Mouse (Mus musculus) ES-Bruce4 (cell line): ENCODE results near the gene Vgf. TPM values are rescaled to one million over a fixed set of nuclear protein-coding genes. Genes with fewer than 3 reads are reported as not detected.

Experiments used
- H3K27ac ChIP-seq: 2 replicates; pipeline ENCODE4 v1.5.1; 2012; ENCODE audit warnings: low read length, inconsistent platforms; ENCODE audit not compliant: insufficient read depth
- H3K27me3 ChIP-seq: 2 replicates; pipeline ENCODE4 v1.6.1; 2012; ENCODE audit warnings: mild to moderate bottlenecking, low read length, inconsistent platforms; ENCODE audit not compliant: control insufficient read depth, poor library complexity, insufficient read depth, severe bottlenecking
- H3K36me3 ChIP-seq: 2 replicates; pipeline ENCODE4 v1.6.1; 2012; ENCODE audit warnings: inconsistent platforms, mild to moderate bottlenecking, low read length, moderate library complexity; ENCODE audit not compliant: control insufficient read depth, poor library complexity, insufficient read depth, severe bottlenecking
- H3K4me1 ChIP-seq: one replicate; pipeline ENCODE4 v1.8.1; 2011; ENCODE audit warnings: low read length; ENCODE audit not compliant: control insufficient read depth, insufficient read depth
- H3K4me3 ChIP-seq: 2 replicates; pipeline ENCODE4 v1.5.1; 2011; ENCODE audit warnings: low read depth, mild to moderate bottlenecking, low read length
- H3K9ac ChIP-seq: 2 replicates; pipeline ENCODE4 v1.6.1; 2012; ENCODE audit warnings: low read depth, mild to moderate bottlenecking, inconsistent platforms; ENCODE audit not compliant: poor library complexity, severe bottlenecking
- H3K9me3 ChIP-seq: replicated peaks from 2 replicates; pipeline ENCODE4 v1.6.1; 2012; ENCODE audit warnings: mild to moderate bottlenecking, low read length, inconsistent platforms; ENCODE audit not compliant: control insufficient read depth, poor library complexity, insufficient read depth, severe bottlenecking
- CTCF ChIP-seq: IDR thresholded peaks from one replicate; pipeline ENCODE4 v1.8.1; 2011; ENCODE audit warnings: low read depth, low read length
- EP300 ChIP-seq: IDR thresholded peaks from 2 replicates; pipeline ENCODE4 v1.6.1; 2011; ENCODE audit warnings: low read depth, low read length; ENCODE audit not compliant: insufficient read depth
- POLR2A ChIP-seq: IDR thresholded peaks from one replicate; pipeline ENCODE4 v1.8.1; 2011; ENCODE audit warnings: low read length; ENCODE audit not compliant: insufficient read depth
- polyA plus RNA-seq: library from polyadenylated mRNA; stranded (reverse); fragments of >200 nt; gene quantifications from 2 replicates; pipeline ENCODE4 v1.2.4, GENCODE M21; 2011; ENCODE audit warnings: low read depth; ENCODE audit not compliant: missing spikeins, insufficient read depth, insufficient read length

The Vgf gene
- polyA plus RNA-seq, 1 experiment, result 5.7 TPM

- Histone ChIP-seq H3K27ac (peak within 1 kb of the TSS; percentile 66), H3K9me3 (no peaks in the 10 kb centered on the region), H3K4me1 (peaks cover 3% of the 10 kb centered on the region), H3K36me3 (peaks cover 6% of the 10 kb centered on the region; the same call in 1 of the 2 replicates), H3K4me3 (peak within 1 kb of the TSS; percentile 88), H3K9ac (peak within 1 kb of the TSS; percentile 93), H3K27me3 (no peaks in the 10 kb centered on the region)
- no peak for TF ChIP-seq CTCF
- TF ChIP-seq EP300, result no peak
- peak; percentile 65 for TF ChIP-seq POLR2A
These were observed 39.5 kb upstream of the Vgf start, which contains the start of gene Plod3 for GRCm38 (mm10) chr5:136986695-136987137. Plod3 (plus strand) TSS chr5:136987019.

- Histone ChIP-seq H3K36me3 (peaks cover 6% of the 10 kb centered on the region; the same call in 1 of the 2 replicates), H3K4me3 (peak overlapping the region; percentile 85)
These were observed 38.9 kb upstream of the Vgf start for GRCm38 (mm10) chr5:136987138-136987933.

GRCm38 (mm10) chr5:136987934-136988271 lies 38.3 kb upstream of the Vgf start, which contains the start of gene Znhit1:
Znhit1 (minus strand) TSS chr5:136988021.
- H3K36me3 ChIP-seq, result peaks cover 6% of the 10 kb centered on the region; the same call in 1 of the 2 replicates

More at GRCm38 (mm10) chr5:136987138-136987933, 38.9 kb upstream of the Vgf start:
- Histone ChIP-seq H3K27me3 (no peaks in the 10 kb centered on the region), H3K9ac (peak overlapping the region; percentile 93), H3K9me3 (no peaks in the 10 kb centered on the region), H3K27ac (peak overlapping the region; percentile 66), H3K4me1 (peaks cover 3% of the 10 kb centered on the region)
- TF ChIP-seq POLR2A (peak; percentile 51), EP300 (no peak), CTCF (no peak)

GRCm38 (mm10) chr5:136988420-136988819 lies 37.8 kb upstream of the Vgf start:
- no peaks in the 10 kb centered on the region for H3K9me3 ChIP-seq
- no peak overlapping the region for H3K27ac ChIP-seq
- no peaks in the 10 kb centered on the region for H3K27me3 ChIP-seq
- H3K4me3 ChIP-seq, result no peak overlapping the region
- peaks cover 3% of the 10 kb centered on the region for H3K4me1 ChIP-seq
- H3K9ac ChIP-seq, result peak overlapping the region; percentile 93
- TF ChIP-seq EP300, result no peak
- TF ChIP-seq CTCF, result no peak
- TF ChIP-seq POLR2A, result no peak
- H3K36me3 ChIP-seq, result peaks cover 6% of the 10 kb centered on the region; the same call in 1 of the 2 replicates

More at GRCm38 (mm10) chr5:136987934-136988271, 38.3 kb upstream of the Vgf start, which contains the start of gene Znhit1:
- H3K27me3 ChIP-seq, result no peaks in the 10 kb centered on the region
- no peaks in the 10 kb centered on the region for H3K9me3 ChIP-seq
- peaks cover 3% of the 10 kb centered on the region for H3K4me1 ChIP-seq
- H3K4me3 ChIP-seq, result peak within 1 kb of the TSS; percentile 85
- H3K9ac ChIP-seq, result peak within 1 kb of the TSS; percentile 93
- peak within 1 kb of the TSS; percentile 66 for H3K27ac ChIP-seq
- TF ChIP-seq POLR2A (no peak), EP300 (no peak), CTCF (no peak)

- Histone ChIP-seq H3K27me3 (no peaks in the 10 kb centered on the region), H3K4me1 (peaks cover 3% of the 10 kb centered on the region), H3K4me3 (no peak overlapping the region), H3K9me3 (no peaks in the 10 kb centered on the region), H3K9ac (no peak overlapping the region), H3K27ac (no peak overlapping the region), H3K36me3 (peaks cover 6% of the 10 kb centered on the region; the same call in 1 of the 2 replicates)
- TF ChIP-seq POLR2A (no peak), EP300 (no peak), CTCF (no peak)
These were observed 36.4 kb upstream of the Vgf start for GRCm38 (mm10) chr5:136989801-136990200.

GRCm38 (mm10) chr5:136999449-136999848 lies 26.7 kb upstream of the Vgf start:
- no peaks in the 10 kb centered on the region for H3K36me3 ChIP-seq
- H3K4me1 ChIP-seq, result peaks cover 3% of the 10 kb centered on the region
- no peak for TF ChIP-seq EP300
- no peak for TF ChIP-seq CTCF
- no peak for TF ChIP-seq POLR2A
- H3K27me3 ChIP-seq, result no peaks in the 10 kb centered on the region
- peak overlapping the region; percentile 38 for H3K9ac ChIP-seq
- H3K27ac ChIP-seq, result no peak overlapping the region
- H3K4me3 ChIP-seq, result peak overlapping the region; percentile 1; the same call in 1 of the 2 replicates
- no peaks in the 10 kb centered on the region for H3K9me3 ChIP-seq
